Mouse (Mus musculus): ENCODE results near the gene Cryz.
A peak's percentile ranks its signal among the peaks of the same experiment; 100 is the strongest.
"Not testable (repeated sequence)": the region's sequence is repeated elsewhere in the genome, so short reads cannot be mapped to it uniquely, and the experiment has no call there.

Cryz gene

GRCm38 (mm10) chr3:154607896-154608295, 11.4 kb downstream of the Cryz start:
- no peak for DNase-seq (ENCODE audit: extremely low spot score, low spot score)

- DNase-seq (ENCODE audit: extremely low spot score, low spot score): no peak
Observed at GRCm38 (mm10) chr3:154611888-154612287, 15.4 kb downstream of the Cryz start.

- no peak for DNase-seq (ENCODE audit: extremely low spot score, low spot score)
Observed at GRCm38 (mm10) chr3:154614771-154615170, 18.3 kb downstream of the Cryz start.

GRCm38 (mm10) chr3:154615304-154615703, 18.8 kb downstream of the Cryz start:
- DNase-seq (ENCODE audit: extremely low spot score, low spot score): no peak

- DNase-seq (ENCODE audit: extremely low spot score, low spot score): no peak
Observed at GRCm38 (mm10) chr3:154616106-154616505, 19.6 kb downstream of the Cryz start.

- DNase-seq (ENCODE audit: extremely low spot score, low spot score): no peak
Observed at GRCm38 (mm10) chr3:154628284-154628683, 31.8 kb downstream of the Cryz start.

GRCm38 (mm10) chr3:154631281-154631680, 34.8 kb downstream of the Cryz start:
- DNase-seq (ENCODE audit: extremely low spot score, low spot score): not testable (repeated sequence)

GRCm38 (mm10) chr3:154633091-154633490, 36.6 kb downstream of the Cryz start:
- DNase-seq (ENCODE audit: extremely low spot score, low spot score): no peak

GRCm38 (mm10) chr3:154646638-154647442, 50.3 kb downstream of the Cryz start:
- DNase-seq (ENCODE audit: extremely low spot score, low spot score): no peak

GRCm38 (mm10) chr3:154647443-154647780, 50.9 kb downstream of the Cryz start:
- no peak for DNase-seq (ENCODE audit: extremely low spot score, low spot score)

- DNase-seq (ENCODE audit: extremely low spot score, low spot score): no peak
Observed at GRCm38 (mm10) chr3:154649411-154650285, 53.1 kb downstream of the Cryz start.

- no peak for DNase-seq (ENCODE audit: extremely low spot score, low spot score)
Observed at GRCm38 (mm10) chr3:154651192-154651821, 54.8 kb downstream of the Cryz start.

- DNase-seq (ENCODE audit: extremely low spot score, low spot score): peak; percentile 84
Observed at GRCm38 (mm10) chr3:154652581-154653420, 56.3 kb downstream of the Cryz start.

GRCm38 (mm10) chr3:154653454-154653853, 56.9 kb downstream of the Cryz start:
- no peak for DNase-seq (ENCODE audit: extremely low spot score, low spot score)

- DNase-seq (ENCODE audit: extremely low spot score, low spot score): no peak
Observed at GRCm38 (mm10) chr3:154654284-154654683, 57.8 kb downstream of the Cryz start.

GRCm38 (mm10) chr3:154654901-154655300, 58.4 kb downstream of the Cryz start:
- no peak for DNase-seq (ENCODE audit: extremely low spot score, low spot score)

- DNase-seq (ENCODE audit: extremely low spot score, low spot score): no peak
Observed at GRCm38 (mm10) chr3:154655711-154656110, 59.2 kb downstream of the Cryz start.

- no peak for DNase-seq (ENCODE audit: extremely low spot score, low spot score)
Observed at GRCm38 (mm10) chr3:154663545-154663944, 67.0 kb downstream of the Cryz start, which contains the start of gene Erich3. Gene Erich3, plus strand, starts transcription at chr3:154663859.

GRCm38 (mm10) chr3:154663976-154664581, 67.6 kb downstream of the Cryz start:
- peak; percentile 51 for DNase-seq (ENCODE audit: extremely low spot score, low spot score)

- no peak for DNase-seq (ENCODE audit: extremely low spot score, low spot score)
Observed at GRCm38 (mm10) chr3:154664636-154665035, 68.1 kb downstream of the Cryz start.

GRCm38 (mm10) chr3:154668485-154668884, 72.0 kb downstream of the Cryz start:
- DNase-seq (ENCODE audit: extremely low spot score, low spot score): no peak

All from neural tube, embryonic 10.5 days (tissue).